Mouse (Mus musculus) heart, postnatal 0 days (tissue): Measurements from ENCODE around the gene Sac3d1. TPM values are rescaled to one million over a fixed set of nuclear protein-coding genes. Genes with fewer than 3 reads are reported as not detected.
"Not testable (repeated sequence)": the region's sequence is repeated elsewhere in the genome, so short reads cannot be mapped to it uniquely, and the experiment has no call there.

Source experiments
- ATAC-seq: fragments of 200-750 bp; cut with Nextera tagmentation; 2 replicates; pipeline ENCODE4 v1.8.0; 2017; ENCODE audit warnings: low read depth, moderate number of reproducible peaks, moderate library complexity; ENCODE audit not compliant: insufficient read depth
- DNase-seq: peaks from one replicate; pipeline ENCODE4 v3.0.0-alpha.2; 2016; ENCODE audit warnings: low spot score
- H3K27ac ChIP-seq: fragments of 300-500 bp; sonication (generic); 2 replicates; pipeline ENCODE4 v1.5.1; 2014; ENCODE audit warnings: low read depth, mild to moderate bottlenecking
- H3K27me3 ChIP-seq: fragments of 300-500 bp; sonication (generic); 2 replicates; pipeline ENCODE4 v1.6.1; 2014; ENCODE audit warnings: low read length, mixed read lengths; ENCODE audit not compliant: control insufficient read depth, insufficient read depth
- H3K36me3 ChIP-seq: fragments of 300-500 bp; sonication (generic); replicated peaks from 2 replicates; pipeline ENCODE4 v1.6.1; 2014; ENCODE audit warnings: low read length, mixed read lengths; ENCODE audit not compliant: control insufficient read depth, insufficient read depth
- H3K4me1 ChIP-seq: fragments of 300-500 bp; sonication (generic); 2 replicates; pipeline ENCODE4 v1.6.1; 2014; ENCODE audit warnings: antibody characterized with exemption; ENCODE audit not compliant: control insufficient read depth, insufficient read depth
- H3K4me2 ChIP-seq: fragments of 300-500 bp; sonication (generic); 2 replicates; pipeline ENCODE4 v1.6.1; 2014; ENCODE audit warnings: low read depth, mild to moderate bottlenecking, low read length, moderate library complexity
- H3K4me3 ChIP-seq: fragments of 300-500 bp; sonication (generic); 2 replicates; pipeline ENCODE4 v1.5.1; 2014; ENCODE audit warnings: low read depth, low read length
- H3K9ac ChIP-seq: fragments of 300-500 bp; sonication (generic); replicated peaks from 2 replicates; pipeline ENCODE4 v1.6.1; 2014; ENCODE audit warnings: low read depth, low read length, mixed read lengths
- H3K9me3 ChIP-seq: fragments of 300-500 bp; sonication (generic); replicated peaks from 2 replicates; pipeline ENCODE4 v1.6.1; 2016; ENCODE audit warnings: low read length; ENCODE audit not compliant: control insufficient read depth
- CTCF ChIP-seq: IDR thresholded peaks from 2 replicates; pipeline ENCODE4 v1.5.1; 2016; ENCODE audit warnings: antibody characterized with exemption, control low read depth, low read depth
- EP300 ChIP-seq: IDR thresholded peaks from 2 replicates; pipeline ENCODE4 v1.6.1; 2016; ENCODE audit warnings: antibody characterized with exemption, low read depth
- WGBS: fragments of 180-500 bp; shearing (Covaris S2); extraction: QIAGEN DNeasy Blood & Tissue Kit; methylation state at CpG from one replicate; pipeline ENCODE4 v1.1.7; 2014; 5-methylcytosine and 5-hydroxymethylcytosine counted together
- polyA plus RNA-seq: library from polyadenylated mRNA; unstranded; fragments of >200 nt; fragmentation: Nextera tagmentation; extraction: Ambion mirVana; gene quantifications from 2 replicates; pipeline ENCODE4 v1.2.1, GENCODE M21; 2015
- total RNA-seq: library from RNA; depleted of rRNA; stranded (reverse); fragments of >200 nt; gene quantifications from 2 replicates; pipeline ENCODE4 v1.2.3, GENCODE M21; 2014; ENCODE audit warnings: low replicate concordance

The Sac3d1 gene
- total and polyA plus RNA-seq, 2 experiments from 2014 or later = 25.8 to 46.5 TPM

DNA sequence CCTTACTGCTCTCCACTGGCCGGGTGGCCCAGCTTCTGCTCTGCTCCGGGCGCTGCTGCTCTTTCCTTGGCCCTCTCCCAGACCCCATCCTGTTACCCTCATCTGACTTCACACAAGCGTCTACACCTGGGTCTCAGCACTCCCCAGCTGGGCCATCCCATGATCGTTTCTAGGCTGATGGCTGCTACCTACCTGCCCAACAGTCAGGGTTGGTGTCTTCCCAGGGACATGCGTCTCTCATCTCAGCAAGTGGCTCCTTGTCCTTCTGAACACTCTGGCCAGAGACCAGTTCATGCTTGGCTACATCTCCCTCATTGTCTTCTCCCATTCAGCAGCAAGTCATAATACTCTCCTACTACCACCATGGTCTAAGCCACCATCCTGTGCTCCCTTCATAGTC lies 21.3 kb upstream of the Sac3d1 start:
- H3K27me3 ChIP-seq = no peaks in the 10 kb centered on the region
- peaks cover 16% of the 10 kb centered on the region; the same call in 1 of the 2 replicates for H3K36me3 ChIP-seq
- DNase-seq (no peak), ATAC-seq (no peak)
- TF ChIP-seq EP300 = no peak
- no peak for TF ChIP-seq CTCF
- H3K4me1 ChIP-seq = peaks cover 2% of the 10 kb centered on the region; the same call in 1 of the 2 replicates
- H3K9ac ChIP-seq = no peak overlapping the region
- H3K9me3 ChIP-seq = no peaks in the 10 kb centered on the region
- H3K4me2 ChIP-seq = no peak overlapping the region
- no peak overlapping the region; the same call in 1 of the 2 replicates for H3K27ac ChIP-seq
- WGBS = 94% methylated on average over 6 of the region's 6 CpGs
- no peak overlapping the region for H3K4me3 ChIP-seq

DNA sequence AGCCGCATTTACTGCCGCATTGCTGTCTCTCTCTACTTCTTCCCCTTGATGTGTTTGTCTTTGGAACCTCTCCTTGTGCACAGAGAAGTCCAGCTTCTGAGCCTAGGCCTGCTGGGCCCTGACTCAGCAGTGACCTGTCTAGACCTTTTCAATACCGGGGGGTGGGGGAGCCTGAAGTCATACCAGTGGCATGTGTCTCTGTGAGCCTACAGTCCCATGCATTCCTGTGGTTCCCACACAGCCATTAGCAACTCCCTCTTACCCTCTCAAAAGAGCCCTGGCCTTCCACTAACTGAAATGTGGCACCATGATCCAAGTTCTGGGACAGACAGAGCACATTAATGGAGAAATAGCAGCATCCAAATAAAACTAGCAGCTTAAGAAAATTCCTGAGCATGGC lies 17.9 kb upstream of the Sac3d1 start:
- Histone ChIP-seq H3K36me3 (peaks cover 16% of the 10 kb centered on the region; the same call in 1 of the 2 replicates), H3K9ac (no peak overlapping the region), H3K4me3 (no peak overlapping the region), H3K4me1 (peaks cover 2% of the 10 kb centered on the region; the same call in 1 of the 2 replicates), H3K4me2 (no peak overlapping the region), H3K27ac (no peak overlapping the region), H3K9me3 (no peaks in the 10 kb centered on the region), H3K27me3 (no peaks in the 10 kb centered on the region)
- no peak for TF ChIP-seq EP300
- TF ChIP-seq CTCF = no peak
- no peak for DNase-seq
- ATAC-seq = no peak
- 80% methylated on average over 3 of the region's 3 CpGs for WGBS

DNA sequence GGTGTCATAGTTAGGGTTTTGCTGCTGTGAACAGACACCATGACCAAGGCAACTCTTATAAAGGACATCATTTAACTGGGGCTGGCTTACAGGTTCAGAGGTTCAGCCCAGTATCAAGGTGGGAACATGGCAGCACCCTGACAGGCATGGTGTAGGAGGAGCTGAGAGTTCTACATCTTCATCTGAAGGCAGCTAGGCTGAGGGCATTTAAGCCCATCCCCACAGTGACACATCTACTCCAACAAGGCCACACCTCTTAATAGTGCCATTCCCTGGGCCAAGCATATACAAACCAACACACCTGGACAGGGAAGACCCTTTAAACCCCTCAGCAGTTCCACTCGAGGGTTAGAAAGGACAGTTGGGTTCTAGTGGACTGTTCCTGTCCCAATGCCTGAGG lies 14.7 kb upstream of the Sac3d1 start:
- 35% methylated on average over 1 of the region's 1 CpGs for WGBS
- ATAC-seq, H3K4me3 ChIP-seq, H3K4me1 ChIP-seq, H3K9ac ChIP-seq, H3K27me3 ChIP-seq, H3K27ac ChIP-seq, H3K4me2 ChIP-seq, H3K9me3 ChIP-seq, DNase-seq: not testable (repeated sequence)
- peaks cover 16% of the 10 kb centered on the region; the same call in 1 of the 2 replicates for H3K36me3 ChIP-seq

DNA sequence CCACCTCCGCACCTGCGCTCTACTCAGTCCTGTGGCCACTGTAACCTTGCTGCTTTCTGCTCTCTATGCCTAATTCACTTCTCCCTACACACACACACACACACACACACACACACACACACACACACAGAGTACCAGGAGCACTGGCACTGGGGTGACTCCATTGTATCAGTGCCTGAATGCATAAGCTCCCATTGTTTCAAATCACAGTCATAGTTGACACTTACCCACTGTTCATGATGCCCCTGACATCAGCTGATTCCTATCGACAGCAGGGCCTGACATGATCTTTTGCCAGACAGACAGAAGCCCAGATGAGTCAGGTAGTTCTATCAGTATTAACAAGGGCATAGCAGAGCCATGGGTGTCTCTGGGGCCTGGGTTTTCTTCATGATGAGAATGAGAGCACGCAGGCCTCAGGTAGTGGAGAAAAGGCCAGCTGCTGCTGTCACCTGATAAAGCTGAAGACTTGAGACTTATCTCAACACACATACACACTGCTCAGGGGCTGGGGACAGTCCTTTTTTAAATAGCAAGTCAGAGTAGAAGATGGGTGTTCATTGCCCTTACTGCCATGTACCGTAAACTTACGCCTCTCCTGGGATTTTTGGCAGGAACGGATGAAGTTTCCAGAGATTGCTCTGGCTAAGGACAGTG lies 13.8 kb upstream of the Sac3d1 start:
- no peak overlapping the region for H3K9ac ChIP-seq
- no peak for TF ChIP-seq CTCF
- no peak for TF ChIP-seq EP300
- H3K4me3 ChIP-seq = no peak overlapping the region
- no peak overlapping the region for H3K4me2 ChIP-seq
- no peak for ATAC-seq
- H3K27ac ChIP-seq = no peak overlapping the region
- no peaks in the 10 kb centered on the region; the same call in 1 of the 2 replicates for H3K4me1 ChIP-seq
- 78% methylated on average over 7 of the region's 7 CpGs for WGBS
- H3K36me3 ChIP-seq = peaks cover 12% of the 10 kb centered on the region; the same call in 1 of the 2 replicates
- no peaks in the 10 kb centered on the region for H3K9me3 ChIP-seq
- H3K27me3 ChIP-seq = no peaks in the 10 kb centered on the region
- DNase-seq = no peak

DNA sequence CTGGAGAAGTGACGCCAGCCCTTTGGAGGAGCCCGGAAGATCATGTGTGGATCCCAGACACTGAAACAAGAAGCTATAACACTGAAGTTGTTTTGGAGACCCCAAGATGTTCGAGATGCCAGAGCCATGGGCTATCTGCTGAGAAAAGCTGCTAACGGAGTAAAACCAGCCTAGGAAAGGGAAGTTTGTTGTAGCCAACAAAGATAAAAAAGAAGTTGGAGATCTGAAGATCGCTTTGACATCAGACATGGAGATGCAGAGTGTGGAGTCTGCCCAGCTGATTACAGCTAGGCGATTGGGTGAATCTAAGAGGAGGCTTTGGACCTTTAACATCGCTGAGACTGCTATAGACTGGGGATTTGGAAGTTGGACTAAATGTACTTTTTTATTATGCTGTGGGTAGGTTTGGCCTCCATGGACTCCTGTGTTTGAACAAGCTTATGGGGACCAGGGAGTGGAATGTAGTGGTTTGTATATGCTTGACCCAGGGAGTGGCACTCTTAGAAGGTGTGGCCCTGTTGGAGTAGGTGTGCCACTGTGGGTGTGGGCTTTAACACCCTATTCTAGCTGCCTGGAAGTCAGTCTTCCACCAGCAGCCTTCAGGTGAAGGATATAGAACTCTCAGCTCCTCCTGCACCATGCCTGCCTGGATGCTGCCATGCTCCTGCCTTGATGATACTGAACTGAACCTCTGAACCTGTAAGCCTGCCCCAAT lies 12.1 kb upstream of the Sac3d1 start:
- ATAC-seq, H3K9ac ChIP-seq, DNase-seq, H3K9me3 ChIP-seq, H3K27ac ChIP-seq, H3K27me3 ChIP-seq, H3K4me3 ChIP-seq, H3K4me1 ChIP-seq, H3K36me3 ChIP-seq, H3K4me2 ChIP-seq: not testable (repeated sequence)
- 70% methylated on average over 7 of the region's 7 CpGs for WGBS
